Mouse (Mus musculus) ES-Bruce4 (cell line): ENCODE results near the gene Usp7.

Source experiments
- CTCF ChIP-seq: IDR thresholded peaks from one replicate; pipeline ENCODE4 v1.8.1; 2011; ENCODE audit warnings: low read depth, low read length
- EP300 ChIP-seq: IDR thresholded peaks from 2 replicates; pipeline ENCODE4 v1.6.1; 2011; ENCODE audit warnings: low read depth, low read length; ENCODE audit not compliant: insufficient read depth

- no peak for TF ChIP-seq CTCF
- TF ChIP-seq EP300 = no peak
Measured at GRCm38 (mm10) chr16:8678035-8678434, 114.1 kb downstream of the Usp7 start.
